Mouse (Mus musculus) granulocyte monocyte progenitor cell, adult 5-6 weeks (primary cell): ENCODE data around the gene Prm1. TPM values are rescaled to one million over a fixed set of nuclear protein-coding genes. Genes with fewer than 3 reads are reported as not detected.
"Not testable (repeated sequence)": the region's sequence is repeated elsewhere in the genome, so short reads cannot be mapped to it uniquely, and the experiment has no call there.

Experiments used
- ATAC-seq: replicated peaks from 2 replicates; pipeline ENCODE4 v1.8.0; 2016; ENCODE audit warnings: mild to moderate bottlenecking, moderate TSS enrichment, inconsistent platforms; ENCODE audit not compliant: poor library complexity, severe bottlenecking
- total RNA-seq, 2 experiments: library from RNA; stranded (forward) in 1 of 2; stranded (reverse) in 1 of 2; fragments of 200-712, 200-1000 nt in 1 of 2; fragments of >200 nt in 1 of 2; fragmentation: Nextera tagmentation in 1 of 2; gene quantifications; 2 replicates each; pipeline ENCODE4 v1.2.3; 2014 to 2017

Prm1 gene
- total RNA-seq (2014; fragmentation: Nextera tagmentation) (not detected in 2 replicates), total RNA-seq (2017) (not detected in 2 replicates)

DNA sequence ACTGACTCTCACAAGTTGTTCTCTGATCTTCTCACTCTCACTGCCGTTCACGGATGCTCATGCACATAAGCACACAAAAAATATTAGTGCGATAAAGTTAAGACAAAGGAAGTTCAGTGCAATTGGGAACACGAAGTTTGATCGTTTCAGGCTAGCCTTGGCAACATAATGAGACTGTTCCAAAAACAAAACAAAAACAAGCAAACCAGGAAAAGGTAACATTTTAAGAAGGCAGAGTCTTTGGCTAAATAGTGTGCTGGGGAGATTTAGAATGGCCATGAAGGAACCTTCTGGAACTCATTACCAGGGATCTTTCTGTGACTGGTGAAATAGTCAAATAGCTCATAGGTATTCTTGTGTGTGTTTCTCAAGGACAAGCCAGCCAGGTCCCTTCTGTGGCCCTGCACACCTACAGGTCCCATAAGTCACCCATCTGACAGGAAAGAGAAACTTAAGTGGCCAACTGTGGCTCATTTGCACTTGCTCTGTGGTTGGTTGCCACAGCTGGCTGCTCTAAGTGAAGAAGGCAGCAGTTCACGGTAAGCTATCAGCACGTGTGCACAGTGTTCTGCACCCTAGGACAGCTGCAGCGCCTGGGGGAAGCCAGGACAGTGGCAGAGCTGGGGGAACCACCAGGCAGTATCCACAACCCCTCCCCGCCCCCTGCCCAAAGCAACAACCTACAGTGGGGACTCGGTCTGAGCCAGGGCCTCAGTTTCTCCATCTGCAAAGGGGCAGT is at the start of gene Prm1:
Gene Prm1 (minus strand): TSS at position 51 of the 739 bp plus-strand sequence.
- no peak for ATAC-seq

- ATAC-seq: not testable (repeated sequence)
Measured at GRCm38 (mm10) chr16:10852216-10852615, 46.6 kb upstream of the Prm1 start.

- no peak for ATAC-seq
Measured at GRCm38 (mm10) chr16:10850905-10851304, 45.3 kb upstream of the Prm1 start.

- ATAC-seq: no peak
Measured at GRCm38 (mm10) chr16:10849965-10850861, 44.6 kb upstream of the Prm1 start.

DNA sequence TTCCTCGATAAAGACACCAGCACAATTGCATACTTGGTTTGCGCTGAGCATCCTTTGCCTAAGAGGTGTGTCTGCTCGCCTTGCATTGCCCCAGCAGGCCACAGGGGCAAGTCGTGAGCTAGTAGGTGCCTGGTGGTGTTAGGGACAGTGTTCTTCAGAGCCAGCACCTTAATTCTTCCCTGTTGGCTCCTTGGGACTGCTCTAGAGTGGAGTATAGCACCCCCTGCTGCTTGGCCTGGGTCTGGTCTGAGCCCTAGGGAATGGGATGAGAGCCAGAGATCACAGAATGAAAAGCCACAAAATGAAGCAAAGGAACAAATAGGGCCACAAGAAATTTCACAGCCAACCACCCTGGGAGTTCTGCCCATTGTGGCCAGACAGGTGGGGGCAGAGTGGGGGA is 40.9 kb upstream of the Prm1 start:
- peak; percentile 62 for ATAC-seq

- ATAC-seq: no peak
Measured at GRCm38 (mm10) chr16:10845952-10846351, 40.3 kb upstream of the Prm1 start.

DNA sequence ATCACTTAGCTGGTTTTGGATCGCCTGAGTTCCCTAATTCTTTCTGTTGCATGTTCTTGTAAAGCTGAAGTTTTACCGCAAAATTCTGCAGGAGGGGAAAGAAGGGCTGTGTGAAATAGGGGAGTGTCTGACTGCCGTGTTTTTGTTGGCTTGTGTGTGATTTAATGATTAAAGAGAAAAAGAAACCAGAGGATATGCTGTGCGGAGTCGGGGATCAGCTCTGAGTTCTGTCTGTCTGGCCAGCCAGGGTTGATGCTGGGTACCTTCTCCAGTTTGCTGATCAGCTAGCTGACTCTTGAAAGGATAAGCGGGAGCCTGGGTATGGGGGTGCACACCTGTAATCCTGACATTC is 38.7 kb upstream of the Prm1 start:
- ATAC-seq: no peak; the same call in 1 of the 2 replicates

GRCm38 (mm10) chr16:10843486-10844318 is 38.1 kb upstream of the Prm1 start:
- ATAC-seq: peak; percentile 87

- ATAC-seq: no peak
Measured at GRCm38 (mm10) chr16:10842282-10842855, 36.7 kb upstream of the Prm1 start.

- ATAC-seq: no peak
Measured at GRCm38 (mm10) chr16:10840018-10840417, 34.4 kb upstream of the Prm1 start.

DNA sequence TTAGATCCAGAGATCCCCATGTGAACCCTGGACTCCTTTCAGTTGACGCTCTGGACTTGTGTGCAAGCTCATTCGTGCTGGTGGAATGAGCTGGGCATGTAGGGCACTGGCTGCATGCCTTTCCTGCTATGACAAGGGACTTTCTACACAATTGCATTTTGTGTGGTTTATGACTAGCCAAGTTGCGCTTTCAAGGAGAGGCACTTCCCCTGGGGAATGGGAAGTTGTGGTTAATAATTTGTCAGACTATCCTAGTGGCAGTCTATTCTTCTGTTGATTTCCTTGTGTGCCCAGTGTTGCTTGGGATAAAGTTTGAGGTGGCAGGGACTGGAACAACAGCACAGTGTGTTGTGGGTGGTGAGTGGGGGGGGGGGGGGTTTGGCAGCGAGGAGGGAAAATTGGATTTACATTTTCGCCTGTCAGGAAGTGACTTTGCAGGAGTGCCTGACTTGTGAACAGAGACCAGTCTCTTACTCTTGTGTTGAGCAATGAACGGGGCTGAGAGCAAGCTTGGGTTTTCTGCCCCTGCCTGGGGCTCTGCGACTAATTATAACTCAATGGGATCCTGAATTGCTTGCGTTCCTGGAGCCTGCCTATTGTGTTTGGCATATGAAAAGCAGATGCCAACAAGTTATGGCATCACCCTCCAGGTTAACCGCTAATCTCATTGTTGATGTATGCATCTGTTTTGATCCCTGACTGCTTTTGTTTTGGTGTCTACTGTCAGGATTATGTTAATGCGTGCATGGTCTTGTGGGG is 33.0 kb upstream of the Prm1 start:
- peak; percentile 77 for ATAC-seq

GRCm38 (mm10) chr16:10837903-10838302 is 32.3 kb upstream of the Prm1 start:
- ATAC-seq: peak; percentile 8

DNA sequence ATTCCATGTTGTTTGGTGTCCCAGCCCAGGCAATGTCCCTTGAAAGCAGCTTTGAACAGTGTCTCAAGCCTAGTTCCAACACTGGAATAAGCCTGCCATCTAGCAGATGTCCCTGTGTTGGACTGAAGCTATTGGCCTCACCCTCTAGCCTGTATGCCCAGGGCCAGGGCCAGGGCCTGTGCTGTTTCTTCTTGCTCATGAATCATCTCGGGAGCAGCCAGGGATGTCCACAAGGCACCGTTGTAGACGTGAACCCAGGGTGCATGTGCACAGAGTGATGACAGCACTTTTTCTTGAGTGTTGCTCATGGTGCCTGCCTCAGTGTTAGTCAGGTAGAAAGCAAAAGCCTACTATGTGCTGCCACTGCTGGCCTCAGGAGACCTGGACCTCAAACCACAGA is 31.6 kb upstream of the Prm1 start:
- ATAC-seq: no peak

DNA sequence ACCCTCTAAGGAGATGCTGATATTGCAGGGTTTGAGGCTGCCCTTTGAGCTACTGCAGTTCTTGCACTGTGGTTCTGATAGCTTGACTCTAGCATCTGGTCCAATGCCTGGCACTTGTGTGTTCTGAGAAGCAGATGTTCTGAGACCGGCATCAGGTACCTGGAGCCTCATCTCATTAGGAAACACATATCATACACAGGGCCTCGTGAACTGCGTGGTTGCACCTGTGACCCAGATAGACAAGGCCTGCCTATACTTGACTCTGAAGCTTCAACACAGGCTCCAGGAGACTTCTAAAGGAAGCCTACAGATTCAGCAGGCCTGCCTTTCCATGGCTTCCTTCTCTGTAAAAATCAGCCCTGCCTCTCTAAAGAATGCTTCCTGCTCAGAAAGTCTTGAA is 30.7 kb upstream of the Prm1 start:
- ATAC-seq: no peak

DNA sequence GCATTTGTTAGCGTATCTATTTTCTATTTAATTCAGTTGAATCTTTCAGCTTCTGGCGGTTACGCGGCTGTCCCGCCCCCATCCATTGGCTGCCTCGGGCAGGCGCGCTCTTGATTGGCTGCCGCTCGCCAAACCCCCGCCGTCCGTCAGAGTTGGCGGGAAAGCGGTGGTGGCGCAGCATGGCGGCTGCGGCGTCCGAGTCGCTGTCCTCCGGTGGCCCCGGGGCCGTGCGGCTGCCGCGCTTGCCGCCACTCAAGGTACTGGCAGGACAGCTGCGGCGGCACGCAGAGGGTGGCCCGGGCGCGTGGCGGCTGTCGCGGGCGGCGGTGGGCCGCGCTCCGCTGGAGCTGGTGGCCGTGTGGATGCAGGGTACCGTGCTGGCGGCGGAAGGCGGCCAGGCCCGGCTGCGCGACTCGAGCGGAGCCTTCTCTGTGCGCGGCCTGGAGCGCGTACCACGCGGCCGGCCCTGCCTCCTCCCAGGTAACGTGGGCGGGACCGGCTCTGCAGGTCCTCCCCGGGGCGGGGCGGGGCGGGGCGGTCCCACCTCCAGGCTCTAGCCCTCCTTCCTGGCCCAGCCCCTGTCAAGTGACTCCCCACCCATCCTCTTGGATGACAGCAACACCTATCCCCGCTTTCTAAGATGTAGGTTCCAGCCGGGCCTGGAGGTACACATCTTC is 29.4 kb upstream of the Prm1 start, which contains the start of gene Rmi2:
Gene Rmi2 (plus strand): TSS at position 149 of the 677 bp plus-strand sequence.
- peak; percentile 62 for ATAC-seq

- no peak for ATAC-seq
Measured at GRCm38 (mm10) chr16:10834542-10834910, 28.9 kb upstream of the Prm1 start.

GRCm38 (mm10) chr16:10828461-10828805 is 22.8 kb upstream of the Prm1 start:
- ATAC-seq: no peak

GRCm38 (mm10) chr16:10827766-10828460 is 22.3 kb upstream of the Prm1 start:
- ATAC-seq: no peak
